Mouse (Mus musculus) olfactory bulb, adult 2 months (tissue): ENCODE results near the gene Htr6.

Experiments used
- CTCF ChIP-seq: fragments of 200-500 bp; IDR thresholded peaks from 2 replicates; pipeline ENCODE4 v1.5.1; 2012; ENCODE audit warnings: low read depth, mild to moderate bottlenecking, low read length, moderate library complexity; ENCODE audit not compliant: insufficient read depth
- POLR2A ChIP-seq: fragments of 200-500 bp; IDR thresholded peaks from 2 replicates; pipeline ENCODE4 v1.6.1; 2012; ENCODE audit warnings: mild to moderate bottlenecking, low read depth, low read length, moderate library complexity; ENCODE audit not compliant: insufficient read depth

- TF ChIP-seq POLR2A (no peak), CTCF (no peak)
Observed at GRCm38 (mm10) chr4:139090303-139090940, 15.1 kb upstream of the Htr6 start.
